Mouse (Mus musculus) MEL (cell line): ENCODE data around the gene Avpr2. TPM values are rescaled to one million over a fixed set of nuclear protein-coding genes. Genes with fewer than 3 reads are reported as not detected.

ENCODE experiments used
- DNase-seq: peaks from one replicate; pipeline ENCODE4 v3.0.0; 2011; ENCODE audit warnings: low read depth, low spot score
- H3K27ac ChIP-seq: 2 replicates; pipeline ENCODE4 v1.5.1; 2012; ENCODE audit warnings: low read depth, mild to moderate bottlenecking, control low read depth, low read length, moderate library complexity; ENCODE audit not compliant: control insufficient read depth
- H3K27me3 ChIP-seq, 2 experiments: fragments of 150-350 bp in 1 of 2; sonication (generic) in 1 of 2; 2 replicates each; pipeline ENCODE4 v1.6.1; 2012; ENCODE audit warnings: low read length in 2 of 2, mild to moderate bottlenecking in 2 of 2, improper control_type of control experiment in 1 of 2, moderate library complexity in 1 of 2; ENCODE audit not compliant: insufficient read depth in 2 of 2, control insufficient read depth in 1 of 2
- H3K36me3 ChIP-seq, 2 experiments: 2 replicates each; pipeline ENCODE4 v1.6.1; 2012 to 2014; ENCODE audit warnings: low read length in 2 of 2, improper control_type of control experiment in 1 of 2, inconsistent platforms in 1 of 2, mild to moderate bottlenecking in 1 of 2; ENCODE audit not compliant: insufficient read depth in 2 of 2, control insufficient read depth in 1 of 2
- H3K4me1 ChIP-seq, 2 experiments: fragments of 150-350 bp in 1 of 2; sonication (generic) in 1 of 2; 2 replicates each; pipeline ENCODE4 v1.6.1; 2012; ENCODE audit warnings: low read length in 2 of 2, improper control_type of control experiment in 1 of 2, mild to moderate bottlenecking in 1 of 2; ENCODE audit not compliant: insufficient read depth in 2 of 2, control insufficient read depth in 1 of 2
- H3K4me3 ChIP-seq, 2 experiments: fragments of 150-350 bp in 1 of 2; sonication (generic) in 1 of 2; 2 replicates each; pipeline ENCODE4 v1.5.1; 2012; ENCODE audit warnings: low read depth in 2 of 2, low read length in 2 of 2, mild to moderate bottlenecking in 2 of 2, moderate library complexity in 2 of 2, control low read depth in 1 of 2, improper control_type of control experiment in 1 of 2; ENCODE audit not compliant: control insufficient read depth in 1 of 2, insufficient read depth in 1 of 2
- H3K79me2 ChIP-seq: 2 replicates; pipeline ENCODE4 v1.6.1; 2012; ENCODE audit warnings: mild to moderate bottlenecking, low read length, moderate library complexity; ENCODE audit not compliant: control insufficient read depth, poor library complexity, insufficient read depth
- H3K9ac ChIP-seq: 2 replicates; pipeline ENCODE4 v1.6.1; 2012; ENCODE audit warnings: low read depth, mild to moderate bottlenecking, control low read depth, low read length, moderate library complexity; ENCODE audit not compliant: control insufficient read depth, poor library complexity, severe bottlenecking
- H3K9me3 ChIP-seq: fragments of 150-350 bp; sonication (generic); replicated peaks from 2 replicates; pipeline ENCODE4 v1.6.1; 2012; ENCODE audit warnings: mild to moderate bottlenecking, low read length, improper control_type of control experiment, moderate library complexity; ENCODE audit not compliant: insufficient read depth
- CHD1 ChIP-seq: IDR thresholded peaks from 2 replicates; pipeline ENCODE4 v1.6.1; 2012; ENCODE audit warnings: low read depth, mild to moderate bottlenecking, inconsistent platforms, low read length, improper control_type of control experiment
- CTCF ChIP-seq, 3 experiments: IDR thresholded peaks in 2 of 3; conservative IDR thresholded peaks in 1 of 3; 2 replicates each; pipeline ENCODE4 v1.5.1; 2011 to 2012; ENCODE audit warnings: low read length in 3 of 3, low read depth in 2 of 3, mild to moderate bottlenecking in 2 of 3, improper control_type of control experiment in 1 of 3, inconsistent platforms in 1 of 3, mixed read lengths in 1 of 3, moderate library complexity in 1 of 3; ENCODE audit not compliant: control insufficient read depth in 1 of 3, insufficient read depth in 1 of 3, poor library complexity in 1 of 3, severe bottlenecking in 1 of 3
- ELF1 ChIP-seq: IDR thresholded peaks from 2 replicates; pipeline ENCODE4 v1.6.1; 2014; ENCODE audit warnings: low read depth, mild to moderate bottlenecking, inconsistent platforms, low read length, improper control_type of control experiment, moderate library complexity
- GABPA ChIP-seq: IDR thresholded peaks from 2 replicates; pipeline ENCODE4 v1.6.1; 2012; ENCODE audit warnings: low read depth, mild to moderate bottlenecking, inconsistent platforms, low read length, improper control_type of control experiment, moderate library complexity
- MAX ChIP-seq: IDR thresholded peaks from 2 replicates; pipeline ENCODE4 v1.6.1; 2011; ENCODE audit warnings: low read length, improper control_type of control experiment
- MAZ ChIP-seq: IDR thresholded peaks from 2 replicates; pipeline ENCODE4 v1.6.1; 2012; ENCODE audit warnings: low read depth, mild to moderate bottlenecking, inconsistent platforms, low read length, improper control_type of control experiment
- MEF2A ChIP-seq: IDR thresholded peaks from 2 replicates; pipeline ENCODE4 v1.6.1; 2014; ENCODE audit warnings: low read depth, mild to moderate bottlenecking, inconsistent platforms, low read length, improper control_type of control experiment; ENCODE audit not compliant: poor library complexity, insufficient replicate concordance, severe bottlenecking; ENCODE audit errors: extremely low read depth
- MXI1 ChIP-seq: IDR thresholded peaks from 2 replicates; pipeline ENCODE4 v1.6.1; 2011; ENCODE audit warnings: mild to moderate bottlenecking, low read depth, low read length, improper control_type of control experiment
- MYC ChIP-seq: IDR thresholded peaks from 2 replicates; pipeline ENCODE4 v1.6.1; 2011; ENCODE audit warnings: low read depth, mild to moderate bottlenecking, low read length, improper control_type of control experiment, moderate library complexity
- NRF1 ChIP-seq: IDR thresholded peaks from 2 replicates; pipeline ENCODE4 v1.6.1; 2014; ENCODE audit warnings: low read depth, mild to moderate bottlenecking, inconsistent platforms, low read length, improper control_type of control experiment, moderate library complexity; ENCODE audit not compliant: poor library complexity, insufficient read depth, severe bottlenecking
- RCOR1 ChIP-seq: IDR thresholded peaks from 2 replicates; pipeline ENCODE4 v1.6.1; 2012; ENCODE audit warnings: low read depth, mild to moderate bottlenecking, inconsistent platforms, low read length, improper control_type of control experiment
- TBP ChIP-seq: IDR thresholded peaks from 2 replicates; pipeline ENCODE4 v1.8.0; 2011; ENCODE audit warnings: low read depth, low read length, improper control_type of control experiment
- USF2 ChIP-seq, 2 experiments: IDR thresholded peaks; 2 replicates each; pipeline ENCODE4 v1.6.1; 2011 to 2012; ENCODE audit warnings: improper control_type of control experiment in 2 of 2, low read length in 2 of 2, borderline replicate concordance in 1 of 2, inconsistent platforms in 1 of 2, low read depth in 1 of 2, mild to moderate bottlenecking in 1 of 2; ENCODE audit not compliant: insufficient read depth in 1 of 2
- ZKSCAN1 ChIP-seq: IDR thresholded peaks from 2 replicates; pipeline ENCODE4 v1.6.1; 2012; ENCODE audit warnings: low read depth, mild to moderate bottlenecking, inconsistent platforms, low read length, improper control_type of control experiment, moderate library complexity
- polyA plus RNA-seq, 2 experiments: library from polyadenylated mRNA; stranded (reverse) in 1 of 2; unstranded in 1 of 2; fragments of >175 nt in 1 of 2; fragments of >200 nt in 1 of 2; gene quantifications; 2 replicates each; pipeline versions ENCODE4 v1.2.1 to v1.2.4; 2012; ENCODE audit warnings: low replicate concordance in 2 of 2, low read depth in 1 of 2; ENCODE audit not compliant: insufficient read length in 2 of 2, insufficient read depth in 1 of 2, missing spikeins in 1 of 2
- total RNA-seq: library from RNA; depleted of rRNA; stranded (reverse); fragments of 300-350 nt; gene quantifications from 2 replicates; pipeline ENCODE4 v1.2.3, GENCODE M21; 2012

Avpr2 gene
- total and polyA plus RNA-seq, 3 experiments, result 0.35 to 0.49 TPM; not detected in 1

DNA sequence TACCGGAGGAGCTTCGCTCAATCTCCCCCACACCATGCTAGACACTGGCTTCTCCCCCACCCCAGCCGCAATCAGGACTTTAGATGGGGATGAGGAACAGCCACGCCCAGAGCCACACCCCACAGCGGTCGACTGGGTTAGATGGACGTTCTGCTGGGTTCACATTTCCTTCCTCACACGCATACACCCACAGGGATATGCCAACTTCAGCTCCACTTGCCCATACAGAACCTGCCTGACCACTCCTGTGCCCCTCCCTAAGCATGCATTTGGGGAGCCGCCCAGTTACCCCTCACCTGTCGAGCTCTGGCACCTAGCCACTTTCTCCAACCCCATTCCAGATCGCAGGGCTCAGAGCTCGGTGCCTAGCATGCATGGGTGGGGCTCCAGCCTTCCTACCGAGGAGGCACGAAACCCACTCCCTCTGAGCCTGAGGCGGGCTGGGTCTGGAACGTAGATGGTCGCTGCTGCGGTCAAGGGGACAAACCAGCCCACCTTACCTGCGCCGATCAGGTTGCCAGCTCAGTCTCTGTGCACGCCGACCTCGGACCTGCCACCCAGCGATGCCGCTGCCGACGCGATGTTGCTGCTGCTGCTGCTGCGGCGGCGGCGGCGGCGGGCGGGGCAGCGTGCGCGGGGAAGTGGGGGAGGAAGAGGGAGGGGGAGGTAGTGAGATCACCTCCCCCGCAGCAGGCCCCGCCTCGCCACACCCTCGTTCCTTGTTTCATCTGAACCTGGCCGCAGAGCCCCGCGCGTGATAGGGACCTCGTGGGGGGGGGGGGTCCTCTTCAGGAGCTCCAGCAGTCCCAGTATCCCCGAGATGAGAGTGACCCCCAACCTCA is 11.5 kb upstream of the Avpr2 start:
- Histone ChIP-seq H3K27me3 (no peaks in the 10 kb centered on the region), H3K27ac (no peak overlapping the region)
- peak; percentile 37 for DNase-seq

DNA sequence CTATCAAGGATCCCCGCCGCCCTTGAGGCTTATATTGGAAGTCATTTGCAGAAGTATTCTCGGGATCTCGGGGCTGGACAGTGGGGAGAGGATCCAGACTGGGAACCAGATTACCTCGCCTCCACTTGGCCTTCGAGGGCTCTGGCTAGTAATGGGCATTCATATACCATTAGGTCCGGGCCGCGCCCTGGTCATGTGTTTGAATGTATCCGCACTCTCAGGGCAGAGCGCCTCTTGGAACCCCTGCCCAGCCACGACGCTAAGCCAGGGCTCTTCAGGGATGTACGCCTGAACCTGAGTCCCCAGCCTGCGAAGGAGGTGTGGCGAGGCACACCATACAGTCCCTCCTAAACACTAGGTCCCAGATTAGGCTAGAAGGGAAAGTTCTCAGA is 10.9 kb upstream of the Avpr2 start:
- no peaks in the 10 kb centered on the region for H3K27me3 ChIP-seq
- peaks cover 4 to 24% of the 10 kb centered on the region in 2 experiments; a peak in 3 of 4 replicates for H3K4me1 ChIP-seq
- H3K4me3 ChIP-seq, result peak overlapping the region; percentile 11 to 25; a peak in 2 of 4 replicates
- no peak for DNase-seq
- H3K27ac ChIP-seq, result no peak overlapping the region
- no peaks in the 10 kb centered on the region for H3K9me3 ChIP-seq
- peaks cover 0 to 2% of the 10 kb centered on the region in 2 experiments; a peak in 2 of 4 replicates for H3K36me3 ChIP-seq
- H3K9ac ChIP-seq, result no peak overlapping the region
- no peaks in the 10 kb centered on the region for H3K79me2 ChIP-seq
- TF ChIP-seq MAX (no peak), MXI1 (no peak), ELF1 (no peak), MAZ (no peak), GABPA (no peak), CHD1 (no peak), ZKSCAN1 (no peak), MEF2A (no peak), CTCF (IDR thresholded peaks at IDR 0.05 in 2 of 3, conservative IDR thresholded peaks at IDR 0.05 in 1 of 3; ENCODE audit: control insufficient read depth in 1 of 3, insufficient read depth in 1 of 3, low read depth in 2 of 3, low read length in 3 of 3, poor library complexity in 1 of 3, severe bottlenecking in 1 of 3) (no peak), MYC (no peak), TBP (no peak), USF2 (IDR thresholded peaks at IDR 0.05; ENCODE audit: borderline replicate concordance in 1 of 2, insufficient read depth in 1 of 2, low read depth in 1 of 2, low read length in 2 of 2) (no peak), NRF1 (no peak)

More for the DNA sequence above, 11.5 kb upstream of the Avpr2 start:
- H3K79me2 ChIP-seq, result no peaks in the 10 kb centered on the region
- peaks cover 4 to 24% of the 10 kb centered on the region in 2 experiments; a peak in 3 of 4 replicates for H3K4me1 ChIP-seq
- H3K9ac ChIP-seq, result no peak overlapping the region
- TF ChIP-seq RCOR1 (peak; percentile 56; the same call in 1 of the 2 replicates), CTCF (IDR thresholded peaks at IDR 0.05 in 2 of 3, conservative IDR thresholded peaks at IDR 0.05 in 1 of 3; ENCODE audit: control insufficient read depth in 1 of 3, insufficient read depth in 1 of 3, low read depth in 2 of 3, low read length in 3 of 3, poor library complexity in 1 of 3, severe bottlenecking in 1 of 3) (no peak)
- peak overlapping the region; percentile 40 to 41 for H3K4me3 ChIP-seq
- peaks cover 0 to 2% of the 10 kb centered on the region in 2 experiments; a peak in 1 of 4 replicates for H3K36me3 ChIP-seq
- no peaks in the 10 kb centered on the region for H3K9me3 ChIP-seq
